Mouse (Mus musculus) midbrain, embryonic 13.5 days (tissue): ENCODE measurements around the gene Disp1. TPM values are rescaled to one million over a fixed set of nuclear protein-coding genes. Genes with fewer than 3 reads are reported as not detected.

Experiments
- ATAC-seq: fragments of 200-750 bp; cut with Nextera tagmentation; 2 replicates; pipeline ENCODE4 v1.8.0; 2017; ENCODE audit warnings: mild to moderate bottlenecking, moderate TSS enrichment, moderate library complexity
- H3K27ac ChIP-seq: fragments of 300-500 bp; sonication (generic); 2 replicates; pipeline ENCODE4 v1.5.1; 2015; ENCODE audit warnings: inconsistent platforms, mild to moderate bottlenecking, moderate library complexity
- H3K27me3 ChIP-seq: fragments of 300-500 bp; sonication (generic); 2 replicates; pipeline ENCODE4 v1.6.1; 2015; ENCODE audit warnings: mild to moderate bottlenecking, inconsistent platforms
- H3K36me3 ChIP-seq: fragments of 300-500 bp; sonication (generic); 2 replicates; pipeline ENCODE4 v1.6.1; 2015; ENCODE audit warnings: mild to moderate bottlenecking, inconsistent platforms
- H3K4me1 ChIP-seq: fragments of 300-500 bp; sonication (generic); replicated peaks from 2 replicates; pipeline ENCODE4 v1.6.1; 2015; ENCODE audit warnings: inconsistent platforms
- H3K4me2 ChIP-seq: fragments of 300-500 bp; sonication (generic); replicated peaks from 2 replicates; pipeline ENCODE4 v1.6.1; 2015; ENCODE audit warnings: moderate library complexity, mild to moderate bottlenecking, inconsistent platforms
- H3K4me3 ChIP-seq: fragments of 300-500 bp; sonication (generic); replicated peaks from 2 replicates; pipeline ENCODE4 v1.5.1; 2015; ENCODE audit warnings: mild to moderate bottlenecking, inconsistent platforms
- H3K9ac ChIP-seq: fragments of 300-500 bp; sonication (generic); replicated peaks from 2 replicates; pipeline ENCODE4 v1.6.1; 2015; ENCODE audit warnings: mild to moderate bottlenecking, inconsistent platforms
- H3K9me3 ChIP-seq: fragments of 300-500 bp; sonication (generic); 2 replicates; pipeline ENCODE4 v1.6.1; 2016; ENCODE audit warnings: mild to moderate bottlenecking, inconsistent platforms
- WGBS: fragments of 180-500 bp; shearing (Covaris S2); methylation state at CpG from one replicate; pipeline ENCODE4 v1.1.7; 2015; 5-methylcytosine and 5-hydroxymethylcytosine counted together
- polyA plus RNA-seq: library from polyadenylated mRNA; unstranded; fragments of >200 nt; fragmentation: Nextera tagmentation; extraction: Ambion mirVana; gene quantifications from 2 replicates; pipeline ENCODE4 v1.2.1, GENCODE M21; 2015

Disp1 gene
- polyA plus RNA-seq, 1 experiment from 2014 or later = 8.0 TPM

DNA sequence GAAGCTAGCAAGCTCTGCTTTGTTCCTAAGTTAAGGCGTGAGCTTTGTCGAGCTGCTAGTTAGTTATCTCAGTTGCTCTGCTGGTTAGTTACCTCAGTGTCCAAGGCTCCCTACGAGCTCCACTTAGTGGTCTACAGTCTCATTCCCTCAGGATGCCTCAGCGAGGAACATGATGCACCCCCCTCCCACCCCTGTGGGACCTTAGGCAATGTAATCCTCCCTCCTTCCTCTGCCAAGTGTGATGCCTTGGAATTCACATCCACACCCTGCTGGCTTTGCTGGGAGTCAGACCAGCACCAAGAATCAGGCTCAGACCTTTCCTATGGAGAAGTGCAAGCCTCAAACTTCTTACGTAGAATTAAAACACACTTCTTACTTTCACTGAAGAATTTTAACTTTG lies 65.7 kb downstream of the Disp1 start:
- WGBS = 74% methylated on average over 5 of the region's 5 CpGs
- Histone ChIP-seq H3K36me3 (peaks cover 7% of the 10 kb centered on the region; the same call in 1 of the 2 replicates), H3K4me1 (peaks cover 17% of the 10 kb centered on the region), H3K4me2 (no peak overlapping the region), H3K9me3 (no peaks in the 10 kb centered on the region), H3K27ac (no peak overlapping the region), H3K9ac (no peak overlapping the region), H3K27me3 (no peaks in the 10 kb centered on the region), H3K4me3 (no peak overlapping the region)
- ATAC-seq = no peak

DNA sequence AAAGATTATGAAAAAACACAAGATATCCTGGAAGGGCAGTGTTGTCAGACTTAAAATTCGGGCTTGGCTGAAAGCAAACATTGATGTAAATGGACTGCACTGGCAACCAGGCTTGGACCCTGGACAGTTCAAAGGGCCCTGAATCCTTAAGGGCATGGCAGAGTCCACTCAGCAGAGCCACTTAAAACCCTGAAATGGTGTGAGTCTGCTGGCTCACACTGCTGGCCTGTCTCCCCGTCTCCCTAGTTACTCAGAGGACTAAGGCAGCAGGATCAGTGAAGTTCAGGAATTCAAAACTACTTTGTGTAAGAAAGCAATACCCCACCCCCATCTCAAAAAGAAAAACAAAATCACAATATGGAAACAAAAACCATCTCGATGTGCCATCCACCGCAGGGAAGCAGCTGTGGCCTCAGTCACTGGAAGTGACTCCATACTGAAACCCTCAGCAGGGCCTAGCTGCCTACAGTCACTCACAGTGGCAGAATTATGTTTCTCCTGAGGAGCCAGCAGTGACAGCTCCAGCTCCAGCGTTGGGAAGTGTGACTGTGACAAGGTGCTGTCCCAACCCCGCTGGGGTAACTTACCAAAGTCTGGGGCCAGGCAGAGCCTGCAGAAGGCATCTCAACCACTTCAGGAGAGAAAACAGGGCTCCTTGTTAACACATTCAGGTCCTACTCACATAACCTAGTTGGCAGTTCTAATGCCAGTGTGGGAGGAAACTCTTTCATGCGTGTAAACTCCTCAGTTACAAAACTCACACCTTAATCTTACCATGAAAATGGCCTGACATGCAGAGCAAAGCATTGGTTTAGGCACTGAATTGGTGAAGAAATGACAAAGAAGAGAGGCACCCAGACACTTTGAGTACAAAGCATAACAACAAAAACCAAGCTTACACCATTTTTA lies 66.8 kb downstream of the Disp1 start:
- no peak overlapping the region for H3K4me3 ChIP-seq
- no peaks in the 10 kb centered on the region for H3K27me3 ChIP-seq
- no peak for ATAC-seq
- H3K27ac ChIP-seq = no peak overlapping the region
- H3K9ac ChIP-seq = no peak overlapping the region
- peaks cover 7% of the 10 kb centered on the region; the same call in 1 of the 2 replicates for H3K36me3 ChIP-seq
- peaks cover 28% of the 10 kb centered on the region for H3K4me1 ChIP-seq
- no peaks in the 10 kb centered on the region for H3K9me3 ChIP-seq
- 46% methylated on average over 7 of the region's 7 CpGs for WGBS
- no peak overlapping the region for H3K4me2 ChIP-seq

DNA sequence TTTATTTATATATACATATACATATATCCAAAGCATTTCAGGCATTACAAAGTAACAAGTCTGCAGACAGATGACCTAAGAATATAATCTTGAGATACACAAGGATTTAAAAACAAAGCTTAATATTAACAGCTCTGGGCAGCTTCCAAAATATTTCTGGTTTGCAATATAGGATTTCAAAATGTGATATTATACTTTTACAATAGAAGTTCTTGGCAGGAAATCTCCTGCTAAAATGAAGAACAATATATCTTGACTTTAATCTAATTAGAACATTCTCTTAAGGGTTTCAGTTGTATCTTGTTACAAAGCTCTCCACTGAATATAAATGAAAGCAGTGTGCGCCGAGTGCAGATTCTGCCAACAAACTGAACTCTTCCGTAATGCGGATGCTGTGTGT lies 68.0 kb downstream of the Disp1 start:
- Histone ChIP-seq H3K4me3 (no peak overlapping the region), H3K4me1 (peaks cover 37% of the 10 kb centered on the region), H3K9me3 (no peaks in the 10 kb centered on the region), H3K27ac (no peak overlapping the region), H3K4me2 (no peak overlapping the region), H3K36me3 (peaks cover 7% of the 10 kb centered on the region; the same call in 1 of the 2 replicates), H3K27me3 (no peaks in the 10 kb centered on the region), H3K9ac (no peak overlapping the region)
- 98% methylated on average over 4 of the region's 4 CpGs for WGBS
- ATAC-seq = no peak

DNA sequence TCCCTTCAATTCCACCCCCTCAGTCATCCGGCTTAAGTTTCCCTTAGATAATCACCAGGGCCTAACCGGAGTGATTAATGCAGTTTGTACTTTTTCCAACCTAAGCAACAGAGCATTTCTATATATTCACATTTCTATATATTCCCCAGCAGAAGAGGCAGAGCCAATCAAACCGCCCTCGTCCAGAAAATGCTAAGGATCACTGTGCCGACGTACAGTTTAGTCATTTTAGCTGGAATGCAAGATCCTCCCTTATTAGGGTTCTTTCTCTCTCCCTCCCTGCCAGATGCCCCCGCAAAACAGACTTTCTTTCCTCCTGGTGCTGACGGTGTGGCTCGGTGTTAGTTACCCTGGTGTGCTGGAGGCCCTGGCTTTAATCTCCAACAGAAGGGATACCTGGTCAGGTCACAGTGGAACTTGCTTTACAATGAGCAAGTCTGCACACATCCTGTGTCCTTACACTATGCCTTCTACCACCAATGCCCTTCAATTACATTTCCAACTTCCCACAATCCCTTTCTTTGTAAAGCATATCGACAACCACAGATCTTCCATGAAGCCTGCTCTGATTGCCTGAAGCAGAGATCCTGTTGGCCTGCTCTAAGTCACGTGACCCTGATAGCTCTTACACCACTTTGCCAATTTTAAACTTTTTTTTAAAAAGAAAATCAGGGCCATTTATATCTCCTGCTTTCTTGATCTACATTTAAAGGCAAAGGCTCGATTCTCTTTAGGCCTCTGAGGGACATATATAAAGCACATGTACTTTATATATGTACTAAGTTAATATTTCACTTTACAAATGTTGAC lies 69.6 kb downstream of the Disp1 start:
- H3K4me2 ChIP-seq = no peak overlapping the region
- ATAC-seq = no peak
- no peak overlapping the region for H3K4me3 ChIP-seq
- H3K27ac ChIP-seq = no peak overlapping the region
- no peaks in the 10 kb centered on the region for H3K9me3 ChIP-seq
- no peaks in the 10 kb centered on the region for H3K36me3 ChIP-seq
- H3K9ac ChIP-seq = no peak overlapping the region
- H3K27me3 ChIP-seq = no peaks in the 10 kb centered on the region
- peaks cover 49% of the 10 kb centered on the region for H3K4me1 ChIP-seq
- 79% methylated on average over 12 of the region's 12 CpGs for WGBS

DNA sequence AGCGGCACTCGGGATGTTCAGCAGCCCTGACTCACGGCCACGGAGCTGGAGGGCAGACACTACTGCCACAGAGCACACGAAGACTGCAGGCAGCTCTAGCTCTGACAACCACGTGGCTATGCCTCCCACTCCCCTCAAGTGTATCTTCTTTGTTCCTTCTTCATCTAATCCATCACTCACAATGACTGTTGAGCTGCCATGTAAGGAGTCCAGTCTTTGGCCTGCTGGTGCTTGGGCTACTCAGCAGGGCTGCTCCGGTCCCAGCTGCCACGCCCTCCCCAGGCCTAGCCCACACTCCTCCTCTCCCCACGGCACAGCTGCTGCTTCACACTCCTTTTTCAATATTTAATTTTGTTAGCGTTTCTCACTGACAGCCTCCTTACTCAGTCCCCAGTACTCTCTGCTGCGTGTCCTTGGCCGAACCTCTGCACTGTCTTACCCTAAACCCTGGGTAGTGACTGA lies 70.9 kb downstream of the Disp1 start:
- peak; percentile 73 for ATAC-seq

DNA sequence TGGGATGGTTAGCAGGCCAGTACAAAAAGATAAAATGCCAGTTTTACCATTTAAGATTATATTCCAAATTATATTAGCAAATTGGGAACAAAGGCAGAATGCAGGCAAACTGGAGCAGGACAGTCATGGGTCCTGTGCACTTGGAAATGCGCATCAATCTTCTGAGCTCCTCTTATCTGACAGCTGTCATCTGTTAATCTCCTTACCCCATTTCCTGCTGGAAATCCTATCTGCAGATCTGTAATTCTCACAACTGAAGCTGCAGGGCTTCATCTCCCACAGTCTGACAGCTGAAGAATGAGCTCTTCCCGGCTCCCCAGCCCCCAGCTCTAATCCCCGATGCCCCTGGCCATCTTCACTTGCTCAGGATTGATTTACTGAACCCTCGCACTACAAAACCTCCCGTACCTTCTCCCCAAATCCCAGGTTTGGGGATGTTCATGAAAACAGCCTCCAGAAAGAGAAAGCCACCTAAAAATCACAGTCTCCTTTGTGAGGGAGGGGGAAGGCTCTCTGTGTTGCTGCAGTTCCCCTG lies 71.7 kb downstream of the Disp1 start:
- WGBS = 26% methylated on average over 5 of the region's 5 CpGs
- H3K9me3 ChIP-seq = no peaks in the 10 kb centered on the region
- peak overlapping the region; percentile 9; the same call in 1 of the 2 replicates for H3K4me2 ChIP-seq
- H3K36me3 ChIP-seq = no peaks in the 10 kb centered on the region
- H3K4me3 ChIP-seq = no peak overlapping the region
- H3K27ac ChIP-seq = peak overlapping the region; percentile 70
- no peak overlapping the region for H3K9ac ChIP-seq
- no peaks in the 10 kb centered on the region for H3K27me3 ChIP-seq
- H3K4me1 ChIP-seq = peaks cover 54% of the 10 kb centered on the region
- ATAC-seq = peak; percentile 16; the same call in 1 of the 2 replicates

More for the DNA sequence above, 70.9 kb downstream of the Disp1 start:
- H3K27ac ChIP-seq = peak overlapping the region; percentile 70
- H3K9me3 ChIP-seq = no peaks in the 10 kb centered on the region
- no peaks in the 10 kb centered on the region for H3K36me3 ChIP-seq
- peak overlapping the region; percentile 32; the same call in 1 of the 2 replicates for H3K9ac ChIP-seq
- no peak overlapping the region for H3K4me3 ChIP-seq
- no peaks in the 10 kb centered on the region for H3K27me3 ChIP-seq
- H3K4me1 ChIP-seq = peaks cover 55% of the 10 kb centered on the region
- WGBS = 23% methylated on average over 12 of the region's 12 CpGs
- H3K4me2 ChIP-seq = peak overlapping the region; percentile 9

DNA sequence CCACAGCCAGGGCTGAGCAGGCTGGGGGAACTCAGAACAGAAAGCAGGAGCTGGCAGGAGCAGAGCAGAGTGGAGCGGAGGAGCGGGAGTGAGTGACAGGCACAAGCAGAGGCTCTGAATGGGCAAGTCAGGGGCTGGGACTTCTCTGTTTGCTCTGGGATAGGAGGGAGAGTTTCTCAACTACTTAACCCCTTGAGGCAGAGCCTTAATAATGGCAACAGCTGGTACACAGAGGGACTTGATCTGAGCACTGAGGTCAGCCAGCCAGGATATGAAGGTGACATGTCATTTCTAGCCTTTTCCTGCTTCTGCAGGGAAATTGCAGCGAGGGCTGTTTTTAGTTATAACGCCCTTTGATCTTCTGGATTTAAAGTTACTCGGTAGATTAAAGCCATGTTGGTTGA lies 73.9 kb downstream of the Disp1 start:
- no peak overlapping the region for H3K9ac ChIP-seq
- peaks cover 60% of the 10 kb centered on the region for H3K4me1 ChIP-seq
- no peaks in the 10 kb centered on the region for H3K36me3 ChIP-seq
- no peaks in the 10 kb centered on the region for H3K9me3 ChIP-seq
- no peak overlapping the region for H3K4me3 ChIP-seq
- 18% methylated on average over 5 of the region's 5 CpGs for WGBS
- H3K27ac ChIP-seq = no peak overlapping the region
- peak; percentile 91 for ATAC-seq
- no peaks in the 10 kb centered on the region for H3K27me3 ChIP-seq
- no peak overlapping the region for H3K4me2 ChIP-seq

DNA sequence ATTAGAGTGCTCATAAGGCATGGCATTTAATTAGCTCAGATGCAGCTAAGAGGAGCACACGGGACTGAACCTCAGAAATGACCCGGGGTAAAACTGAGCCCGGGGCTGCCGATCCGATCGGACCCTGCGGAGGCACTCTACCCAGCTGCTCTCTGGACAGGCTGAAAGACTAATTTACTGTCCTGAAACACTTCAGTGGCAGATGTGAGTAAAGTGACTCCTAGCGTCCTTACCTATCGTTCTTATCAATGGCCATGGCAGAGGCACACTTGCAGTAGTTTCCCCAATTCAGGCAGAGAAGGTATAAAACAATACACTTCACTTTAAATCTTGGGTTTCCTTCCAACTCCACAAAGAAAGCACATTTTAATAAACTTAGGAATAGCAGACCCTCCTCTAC lies 74.5 kb downstream of the Disp1 start:
- Histone ChIP-seq H3K4me1 (peaks cover 63% of the 10 kb centered on the region), H3K36me3 (no peaks in the 10 kb centered on the region), H3K4me2 (peak overlapping the region; percentile 11; the same call in 1 of the 2 replicates), H3K9me3 (no peaks in the 10 kb centered on the region), H3K4me3 (no peak overlapping the region), H3K9ac (no peak overlapping the region), H3K27ac (no peak overlapping the region), H3K27me3 (no peaks in the 10 kb centered on the region)
- no peak for ATAC-seq
- 15% methylated on average over 9 of the region's 9 CpGs for WGBS

DNA sequence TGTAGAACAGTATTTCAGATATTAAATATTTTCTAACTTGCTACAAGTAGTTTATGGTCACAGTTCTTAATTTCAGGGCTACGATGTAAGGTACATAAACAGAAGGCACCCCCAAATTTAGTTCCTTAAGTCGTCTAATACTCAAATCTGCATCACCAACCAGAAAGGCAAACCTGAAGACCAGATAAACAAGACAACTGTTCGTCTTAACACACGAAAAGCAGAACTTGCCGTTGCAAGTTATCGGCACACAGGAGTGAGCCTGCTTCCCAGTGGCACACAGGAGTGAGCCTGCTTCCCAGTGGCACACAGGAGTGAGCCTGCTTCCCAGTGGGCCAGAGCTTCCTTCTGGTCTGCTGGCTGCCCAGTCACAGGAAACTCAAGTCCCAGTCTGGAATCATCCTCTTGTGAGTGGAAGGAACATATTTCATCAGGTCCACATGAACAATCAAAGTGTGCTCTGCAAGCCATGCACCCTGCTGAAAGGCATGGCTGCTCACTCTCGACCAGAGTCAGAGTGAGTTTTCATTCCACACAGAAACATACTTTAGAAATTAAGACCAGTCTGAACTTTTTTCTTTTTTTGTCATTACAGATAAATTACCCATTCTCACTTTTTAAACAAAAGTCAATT lies 75.1 kb downstream of the Disp1 start:
- 75% methylated on average over 7 of the region's 7 CpGs for WGBS

DNA sequence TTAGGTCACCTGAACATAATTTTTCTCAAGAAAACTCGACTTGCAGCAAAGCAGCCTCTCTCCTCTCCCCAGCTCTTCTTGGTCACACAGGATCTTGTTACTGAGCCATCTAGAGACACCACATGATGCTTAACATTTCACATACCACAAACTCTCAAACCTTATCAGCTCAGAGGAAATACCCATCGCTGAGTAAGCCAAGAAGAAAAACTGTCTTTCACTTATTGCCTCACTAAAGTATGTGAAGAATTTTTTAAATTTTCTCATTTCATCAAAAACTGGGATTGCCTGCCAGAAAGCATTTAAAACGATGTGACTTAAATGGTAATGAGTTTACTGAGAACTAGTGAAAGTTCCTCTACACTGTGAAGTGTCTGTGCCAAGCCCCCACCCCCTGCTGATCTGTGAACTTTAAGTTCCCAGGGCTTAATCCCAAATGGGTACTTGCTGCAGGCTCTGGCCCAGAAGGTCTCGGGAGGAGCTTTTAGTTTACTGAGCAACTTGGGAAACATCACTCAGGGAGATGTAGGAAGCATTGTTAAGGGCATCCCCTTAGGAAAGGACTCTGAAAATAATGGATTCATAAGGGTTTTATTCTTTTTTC lies 76.6 kb downstream of the Disp1 start:
- WGBS = 17% methylated on average over 4 of the region's 4 CpGs
- Histone ChIP-seq H3K27ac (no peak overlapping the region), H3K27me3 (no peaks in the 10 kb centered on the region), H3K4me1 (peaks cover 62% of the 10 kb centered on the region), H3K9ac (no peak overlapping the region), H3K4me2 (no peak overlapping the region), H3K9me3 (no peaks in the 10 kb centered on the region), H3K36me3 (no peaks in the 10 kb centered on the region), H3K4me3 (no peak overlapping the region)
- ATAC-seq = no peak

More for the DNA sequence above, 75.1 kb downstream of the Disp1 start:
- H3K27me3 ChIP-seq = no peaks in the 10 kb centered on the region
- no peak for ATAC-seq
- no peak overlapping the region for H3K27ac ChIP-seq
- peaks cover 68% of the 10 kb centered on the region for H3K4me1 ChIP-seq
- H3K9ac ChIP-seq = no peak overlapping the region
- no peaks in the 10 kb centered on the region for H3K36me3 ChIP-seq
- no peak overlapping the region for H3K4me2 ChIP-seq
- no peaks in the 10 kb centered on the region for H3K9me3 ChIP-seq
- no peak overlapping the region for H3K4me3 ChIP-seq

DNA sequence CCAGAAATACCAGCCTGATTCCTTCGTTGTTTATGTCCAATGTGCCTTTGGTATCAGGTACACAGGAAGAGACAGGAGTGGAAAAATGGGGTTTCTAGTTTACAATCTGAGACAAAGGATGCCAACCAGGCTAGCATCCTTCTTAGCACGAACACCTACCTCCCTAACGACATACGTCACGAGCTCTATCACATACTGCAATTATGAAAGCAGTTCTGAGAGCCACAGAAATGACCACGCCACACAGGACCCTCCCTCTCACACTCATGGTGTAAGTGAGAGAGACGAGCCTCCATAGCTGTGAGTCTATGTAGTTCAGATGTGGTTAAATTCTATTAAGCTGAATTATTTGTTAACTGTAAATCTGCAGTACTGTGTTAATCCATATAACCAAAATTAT lies 78.1 kb downstream of the Disp1 start:
- Histone ChIP-seq H3K4me2 (no peak overlapping the region), H3K27me3 (no peaks in the 10 kb centered on the region), H3K4me1 (peaks cover 55% of the 10 kb centered on the region), H3K36me3 (no peaks in the 10 kb centered on the region), H3K4me3 (no peak overlapping the region), H3K9me3 (no peaks in the 10 kb centered on the region), H3K27ac (no peak overlapping the region), H3K9ac (no peak overlapping the region)
- no peak for ATAC-seq
- WGBS = 76% methylated on average over 7 of the region's 7 CpGs
